Mouse (Mus musculus) gastrocnemius, postnatal 14 days (tissue): ENCODE results near the gene Castor2. TPM values are rescaled to one million over a fixed set of nuclear protein-coding genes. Genes with fewer than 3 reads are reported as not detected.

Experiments
- DNase-seq: peaks from one replicate; pipeline ENCODE4 v3.0.0; 2021; ENCODE audit warnings: mixed read lengths
- intact Hi-C: fragments of 180-260 bp; cut with DNase I; formaldehyde crosslinking; loops from one replicate; pipeline ENCODE4 v1.15.1; 2025; ENCODE audit warnings: low total_unique reads
- total RNA-seq, 2 experiments: library from RNA; stranded (reverse); gene quantifications; 2 replicates each; pipeline ENCODE4 v1.2.3; 2021

Castor2 gene
- total RNA-seq, 2 experiments from 2014 or later: 36.5 to 40.2 TPM

GRCm38 (mm10) chr5:134186059-134186458 is 86.5 kb downstream of the Castor2 start:
- intact Hi-C loops: no loop called here
- DNase-seq: no peak

- intact Hi-C loops: no loop called here
- DNase-seq: peak; percentile 32
These were observed 87.6 kb downstream of the Castor2 start for GRCm38 (mm10) chr5:134186961-134187731.

- intact Hi-C loops: no loop called here
- DNase-seq: no peak
These were observed 89.1 kb downstream of the Castor2 start for GRCm38 (mm10) chr5:134188571-134188970.

GRCm38 (mm10) chr5:134193664-134194063 is 94.2 kb downstream of the Castor2 start:
- intact Hi-C loops: no loop called here
- no peak for DNase-seq

Other genes with a start within 250 kb of the Castor2 start
- 10 to 100 TPM; 13.9 to 18.3 TPM for gene Rcc1l, start 77.1 kb downstream of the Castor2 start, total RNA-seq
- gene Gtf2ird2, start 84.3 kb downstream of the Castor2 start, total RNA-seq: 1 to 10 TPM; 4.8 to 5.4 TPM
- gene Ncf1, start 129.9 kb downstream of the Castor2 start, total RNA-seq: 1 to 10 TPM; 2.6 to 4.2 TPM
- gene Gtf2i, start 215.0 kb downstream of the Castor2 start, total RNA-seq: 100 to 1,000 TPM; 119 to 134 TPM